Mouse (Mus musculus): Measurements from ENCODE around the gene Mast4. TPM values are rescaled to one million over a fixed set of nuclear protein-coding genes. Genes with fewer than 3 reads are reported as not detected.
A peak's percentile ranks its signal among the peaks of the same experiment; 100 is the strongest.

The Mast4 gene
- total RNA-seq, 2 experiments from 2014 or later = 57.3 to 62.4 TPM

- no peak for TF ChIP-seq CTCF (IDR thresholded peaks at IDR 0.05)
- DNase-seq (ENCODE audit: extremely low spot score in 1 of 2, low spot score in 2 of 2) = no peak
- Histone ChIP-seq H3K4me3 (no peak overlapping the region), H3K27ac (peak overlapping the region; percentile 10; the same call in 1 of the 2 replicates)
- intact Hi-C loops (cut with DNase I) = no loop called here
Measured at GRCm38 (mm10) chr13:103015131-103015750, 319.1 kb downstream of the Mast4 start.

- H3K27ac ChIP-seq = no peak overlapping the region; the same call in 1 of the 2 replicates
- peak in 1 of 2 experiments; percentile 11 for DNase-seq (ENCODE audit: extremely low spot score in 1 of 2, low spot score in 2 of 2)
- TF ChIP-seq CTCF (IDR thresholded peaks at IDR 0.05) = no peak
- intact Hi-C loops (cut with DNase I) = no loop called here
- no peak overlapping the region for H3K4me3 ChIP-seq
Measured at GRCm38 (mm10) chr13:103014631-103015030, 319.7 kb downstream of the Mast4 start.

DNA sequence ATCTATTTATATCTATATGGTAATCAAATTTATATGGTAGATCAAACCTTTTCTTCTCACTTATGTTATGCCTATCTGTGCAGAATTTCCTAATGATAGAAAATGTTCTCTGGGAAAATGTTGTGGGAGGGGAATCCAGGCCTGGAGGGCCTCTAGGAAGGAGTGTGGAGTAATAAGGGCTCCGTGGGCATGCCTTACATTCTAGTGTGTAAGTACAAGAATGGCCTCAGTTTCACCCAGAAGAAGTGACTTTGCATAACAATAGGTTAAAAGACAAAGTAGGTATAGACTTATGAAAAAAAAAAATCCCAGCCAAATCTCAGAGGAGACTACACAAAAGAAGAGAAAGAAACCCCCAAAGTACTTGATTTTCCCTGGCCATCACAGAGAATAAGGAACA lies 320.1 kb downstream of the Mast4 start:
- no peak for TF ChIP-seq CTCF (IDR thresholded peaks at IDR 0.05)
- intact Hi-C loops (cut with DNase I) = no loop called here
- Histone ChIP-seq H3K4me3 (no peak overlapping the region), H3K27ac (no peak overlapping the region)
- DNase-seq (ENCODE audit: extremely low spot score in 1 of 2, low spot score in 2 of 2) = no peak

DNA sequence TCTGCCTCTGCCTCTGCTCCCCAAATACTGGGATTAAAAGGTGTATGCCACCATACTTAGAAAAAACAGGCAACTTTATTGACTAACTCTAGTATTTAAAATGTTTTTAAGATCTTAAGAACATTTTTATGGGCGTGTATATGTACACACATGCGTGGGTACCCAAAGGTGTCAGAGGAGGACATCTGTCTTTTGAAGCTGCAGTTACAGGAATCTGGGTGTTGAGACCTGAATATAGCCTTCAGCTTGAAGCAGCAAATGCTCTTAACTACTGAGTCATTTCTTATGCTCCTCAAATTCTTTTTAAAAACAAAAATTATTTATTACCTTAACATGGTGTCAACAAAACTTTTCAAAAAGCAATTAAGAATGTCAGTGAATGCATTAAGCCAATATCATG lies 329.1 kb downstream of the Mast4 start:
- intact Hi-C loops (cut with DNase I) = no loop called here
- Histone ChIP-seq H3K4me3 (no peak overlapping the region), H3K27ac (no peak overlapping the region)
- no peak for DNase-seq (ENCODE audit: extremely low spot score in 1 of 2, low spot score in 2 of 2)
- TF ChIP-seq CTCF (IDR thresholded peaks at IDR 0.05) = no peak

GRCm38 (mm10) chr13:103001831-103002230 lies 332.5 kb downstream of the Mast4 start:
- H3K27ac ChIP-seq = no peak overlapping the region
- H3K4me3 ChIP-seq = no peak overlapping the region
- no peak for DNase-seq (ENCODE audit: extremely low spot score in 1 of 2, low spot score in 2 of 2)
- TF ChIP-seq CTCF (IDR thresholded peaks at IDR 0.05) = no peak
- intact Hi-C loops (cut with DNase I) = no loop called here

- DNase-seq (ENCODE audit: extremely low spot score in 1 of 2, low spot score in 2 of 2) = no peak
- H3K27ac ChIP-seq = no peak overlapping the region
- H3K4me3 ChIP-seq = no peak overlapping the region
- intact Hi-C loops (cut with DNase I) = no loop called here
- TF ChIP-seq CTCF (IDR thresholded peaks at IDR 0.05) = no peak
Measured at GRCm38 (mm10) chr13:103000891-103001290, 333.4 kb downstream of the Mast4 start.

GRCm38 (mm10) chr13:102994098-102994497 lies 340.2 kb downstream of the Mast4 start:
- no peak for TF ChIP-seq CTCF (IDR thresholded peaks at IDR 0.05)
- H3K4me3 ChIP-seq = no peak overlapping the region
- DNase-seq (ENCODE audit: extremely low spot score in 1 of 2, low spot score in 2 of 2) = no peak
- intact Hi-C loops (cut with DNase I) = no loop called here
- no peak overlapping the region for H3K27ac ChIP-seq

DNA sequence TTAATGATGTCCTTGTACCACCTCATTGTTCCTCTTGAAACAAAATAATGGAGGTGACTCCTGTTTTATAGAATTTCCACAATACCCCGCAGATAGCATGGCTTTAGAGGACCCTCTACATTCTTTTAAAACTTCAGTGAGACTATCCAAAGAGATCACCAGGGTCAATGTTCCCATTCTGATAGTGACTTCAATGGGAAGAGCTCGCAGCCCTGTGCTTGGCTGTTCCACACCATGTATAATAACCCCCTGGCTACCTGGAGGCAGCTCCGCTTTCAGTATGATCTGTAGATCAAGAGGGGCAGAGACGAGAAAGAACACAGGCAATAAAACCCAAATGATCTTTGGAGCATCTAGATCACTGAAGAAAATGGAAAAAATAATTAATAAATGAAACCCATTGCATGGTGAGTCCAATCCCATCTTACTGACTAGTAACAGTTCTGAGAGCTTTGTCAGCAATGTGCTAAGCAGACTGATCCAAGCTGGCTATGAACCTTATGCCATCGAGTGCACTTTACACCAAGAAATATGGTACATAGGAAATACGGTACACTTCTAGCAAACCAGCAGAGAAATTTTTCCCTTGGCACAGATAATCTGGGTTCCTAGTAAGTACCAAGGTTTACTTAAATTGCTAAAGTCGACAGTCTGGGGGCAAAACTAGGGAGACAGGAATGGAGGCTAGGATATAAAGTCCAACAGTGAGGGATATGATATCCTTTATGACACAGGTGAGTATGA lies 341.4 kb downstream of the Mast4 start:
- no peak overlapping the region for H3K27ac ChIP-seq
- intact Hi-C loops (cut with DNase I) = no loop called here
- DNase-seq (ENCODE audit: extremely low spot score in 1 of 2, low spot score in 2 of 2) = no peak

DNA sequence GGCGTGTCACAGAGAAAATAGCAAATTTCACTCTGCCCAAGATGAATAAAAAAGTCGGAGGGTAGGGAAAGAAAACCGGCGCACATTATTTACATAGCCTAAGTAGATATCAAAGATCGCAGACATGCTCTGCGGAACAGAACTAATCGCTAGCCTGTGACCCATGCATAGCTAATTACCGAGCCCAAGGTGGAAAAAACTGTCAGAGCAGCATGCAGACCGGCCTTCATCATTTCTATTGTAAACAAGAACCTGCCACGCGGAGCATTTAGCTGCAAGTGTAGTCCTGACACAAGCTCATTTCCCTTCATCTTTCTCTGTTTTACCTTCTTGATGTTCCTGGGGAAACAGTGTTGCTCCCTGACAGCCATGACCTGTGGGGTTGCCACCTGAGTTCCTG lies 342.4 kb downstream of the Mast4 start:
- no peak for DNase-seq (ENCODE audit: extremely low spot score in 1 of 2, low spot score in 2 of 2)
- intact Hi-C loops (cut with DNase I) = no loop called here
- Histone ChIP-seq H3K27ac (no peak overlapping the region), H3K4me3 (no peak overlapping the region)
- no peak for TF ChIP-seq CTCF (IDR thresholded peaks at IDR 0.05)

More for the DNA sequence above, 341.4 kb downstream of the Mast4 start:
- TF ChIP-seq CTCF (IDR thresholded peaks at IDR 0.05) = no peak
- no peak overlapping the region for H3K4me3 ChIP-seq

DNA sequence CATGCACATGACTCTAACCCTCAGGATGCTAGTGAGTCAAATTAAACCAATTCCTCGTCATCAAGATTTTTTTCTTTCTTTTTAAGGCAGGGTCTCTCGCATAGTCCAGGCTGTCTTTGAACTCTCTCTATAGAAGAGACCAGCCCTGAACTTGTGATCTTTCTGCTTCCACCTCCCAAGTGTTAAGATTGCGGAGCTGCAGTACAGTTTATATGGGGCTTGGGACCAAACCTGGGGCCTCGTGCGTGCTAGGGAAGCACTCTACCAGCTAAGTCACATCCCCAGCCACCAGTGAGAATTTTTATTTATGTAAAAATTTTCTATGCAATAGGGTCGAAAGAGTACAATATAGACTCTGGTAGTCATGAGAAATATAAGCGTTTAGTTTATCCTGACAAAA lies 343.1 kb downstream of the Mast4 start:
- no peak overlapping the region for H3K4me3 ChIP-seq
- TF ChIP-seq CTCF (IDR thresholded peaks at IDR 0.05) = no peak
- intact Hi-C loops (cut with DNase I) = no loop called here
- no peak for DNase-seq (ENCODE audit: extremely low spot score in 1 of 2, low spot score in 2 of 2)
- H3K27ac ChIP-seq = no peak overlapping the region

DNA sequence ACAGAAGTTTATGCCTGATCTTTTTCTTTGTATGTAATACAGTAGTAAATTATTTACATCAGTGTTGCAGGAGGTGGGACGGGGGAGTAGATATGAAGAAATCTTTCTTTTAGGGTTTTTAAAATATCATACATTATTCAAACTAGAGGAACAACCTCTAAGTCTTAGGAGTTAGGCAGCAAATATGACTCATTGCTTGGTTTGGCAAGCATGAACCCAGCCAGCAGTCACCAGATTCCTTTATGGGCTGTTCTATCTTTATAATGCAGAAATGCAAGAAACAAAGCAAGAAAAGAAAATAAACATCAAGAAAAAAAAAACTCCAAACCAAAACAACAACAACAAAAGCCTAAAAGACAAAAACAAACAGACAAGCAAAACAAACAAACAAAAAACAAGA lies 344.2 kb downstream of the Mast4 start:
- no peak for TF ChIP-seq CTCF (IDR thresholded peaks at IDR 0.05)
- no peak overlapping the region for H3K4me3 ChIP-seq
- DNase-seq (ENCODE audit: extremely low spot score in 1 of 2, low spot score in 2 of 2) = no peak
- no peak overlapping the region for H3K27ac ChIP-seq
- intact Hi-C loops (cut with DNase I) = no loop called here

DNA sequence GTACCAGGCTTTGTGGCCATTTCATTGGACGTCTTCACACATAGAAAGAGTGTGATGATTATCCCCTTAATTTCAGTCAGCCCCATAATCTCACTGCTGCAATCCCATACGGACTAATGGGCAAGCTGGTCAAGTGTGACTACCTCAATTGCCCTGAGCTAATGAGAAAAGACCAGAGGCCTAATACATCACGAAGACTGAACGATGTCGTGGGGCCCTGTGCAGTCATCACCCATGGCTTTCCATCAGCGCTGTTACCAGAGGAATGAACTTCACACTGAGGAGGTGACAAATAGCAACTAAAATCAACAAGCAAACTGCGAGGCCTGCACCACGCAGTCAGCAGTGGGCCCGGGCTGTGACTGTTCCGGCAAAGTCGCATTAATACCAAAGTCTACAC lies 344.7 kb downstream of the Mast4 start:
- Histone ChIP-seq H3K4me3 (no peak overlapping the region), H3K27ac (no peak overlapping the region)
- no peak for TF ChIP-seq CTCF (IDR thresholded peaks at IDR 0.05)
- intact Hi-C loops (cut with DNase I) = no loop called here
- DNase-seq (ENCODE audit: extremely low spot score in 1 of 2, low spot score in 2 of 2) = no peak

- no peak for TF ChIP-seq CTCF (IDR thresholded peaks at IDR 0.05)
- no peak overlapping the region for H3K4me3 ChIP-seq
- intact Hi-C loops (cut with DNase I) = no loop called here
- no peak for DNase-seq (ENCODE audit: extremely low spot score in 1 of 2, low spot score in 2 of 2)
- no peak overlapping the region for H3K27ac ChIP-seq
Measured at GRCm38 (mm10) chr13:102988976-102989375, 345.3 kb downstream of the Mast4 start.
